Mouse (Mus musculus) hindbrain, postnatal 0 days (tissue): ENCODE measurements around the gene Dock9. TPM values are rescaled to one million over a fixed set of nuclear protein-coding genes. Genes with fewer than 3 reads are reported as not detected.

ENCODE experiments used
- ATAC-seq: fragments of 200-750 bp; cut with Nextera tagmentation; 2 replicates; pipeline ENCODE4 v1.8.0; 2017; ENCODE audit warnings: mild to moderate bottlenecking, moderate TSS enrichment, moderate library complexity
- DNase-seq: peaks from one replicate; pipeline ENCODE4 v3.0.0-alpha.2; 2015; ENCODE audit warnings: low spot score
- H3K27ac ChIP-seq: fragments of 300-500 bp; sonication (generic); 2 replicates; pipeline ENCODE4 v1.5.1; 2014; ENCODE audit warnings: mild to moderate bottlenecking
- H3K27me3 ChIP-seq: fragments of 300-500 bp; sonication (generic); 2 replicates; pipeline ENCODE4 v1.6.1; 2014; ENCODE audit warnings: low read length, mixed read lengths; ENCODE audit not compliant: insufficient read depth
- H3K36me3 ChIP-seq: fragments of 300-500 bp; sonication (generic); 2 replicates; pipeline ENCODE4 v1.6.1; 2014; ENCODE audit warnings: low read length, mixed read lengths; ENCODE audit not compliant: insufficient read depth
- H3K4me1 ChIP-seq: fragments of 300-500 bp; sonication (generic); 2 replicates; pipeline ENCODE4 v1.6.1; 2014; ENCODE audit warnings: antibody characterized with exemption, low read length, mixed read lengths; ENCODE audit not compliant: insufficient read depth
- H3K4me2 ChIP-seq: fragments of 300-500 bp; sonication (generic); 2 replicates; pipeline ENCODE4 v1.6.1; 2014; ENCODE audit warnings: low read depth, mild to moderate bottlenecking, low read length, moderate library complexity, mixed read lengths
- H3K4me3 ChIP-seq: fragments of 300-500 bp; sonication (generic); 2 replicates; pipeline ENCODE4 v1.5.1; 2014; ENCODE audit warnings: low read length
- H3K9ac ChIP-seq: fragments of 300-500 bp; sonication (generic); replicated peaks from 2 replicates; pipeline ENCODE4 v1.6.1; 2014; ENCODE audit warnings: mild to moderate bottlenecking, low read length, moderate library complexity, mixed read lengths
- H3K9me3 ChIP-seq: fragments of 300-500 bp; sonication (generic); 2 replicates; pipeline ENCODE4 v1.6.1; 2016; ENCODE audit warnings: low read length, mixed read lengths
- CTCF ChIP-seq: IDR thresholded peaks from 2 replicates; pipeline ENCODE4 v1.5.1; 2016; ENCODE audit warnings: antibody characterized with exemption, control low read depth, low read depth
- WGBS: fragments of 180-500 bp; shearing (Covaris S2); extraction: QIAGEN DNeasy Blood & Tissue Kit; methylation state at CpG from one replicate; pipeline ENCODE4 v1.1.7; 2014; 5-methylcytosine and 5-hydroxymethylcytosine counted together
- polyA plus RNA-seq: library from polyadenylated mRNA; unstranded; fragments of >200 nt; fragmentation: Nextera tagmentation; extraction: Ambion mirVana; gene quantifications from 2 replicates; pipeline ENCODE4 v1.2.1, GENCODE M21; 2015
- total RNA-seq: library from RNA; depleted of rRNA; stranded (reverse); fragments of >200 nt; gene quantifications from 2 replicates; pipeline ENCODE4 v1.2.3, GENCODE M21; 2014

Dock9 gene
- total and polyA plus RNA-seq, 2 experiments from 2014 or later, result 11.7 to 51.3 TPM

DNA sequence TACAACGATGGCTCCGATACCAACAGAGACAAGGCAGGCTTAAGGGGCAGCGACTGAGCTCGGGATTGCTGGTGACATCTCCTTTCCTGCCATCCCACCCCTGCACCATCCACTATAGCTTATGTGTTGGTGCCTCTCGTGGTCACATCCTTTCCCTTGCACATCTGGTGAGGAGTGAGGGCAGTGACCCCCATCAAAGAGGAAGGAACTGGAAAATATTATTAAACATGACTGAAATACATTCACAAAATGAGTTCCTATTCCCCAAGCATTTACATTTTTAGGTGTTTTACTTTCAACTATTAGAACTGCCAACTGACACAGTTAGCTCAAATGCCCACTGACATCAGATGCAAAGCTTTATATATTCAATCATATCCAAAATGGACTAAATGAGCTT, 37.2 kb downstream of the Dock9 start:
- no peak overlapping the region for H3K27ac ChIP-seq
- ATAC-seq (no peak), DNase-seq (no peak)
- no peak overlapping the region for H3K9ac ChIP-seq
- no peaks in the 10 kb centered on the region for H3K36me3 ChIP-seq
- 0 out of 2 replicates have a peak, but pooled peaks cover 6% of the 10 kb centered on the region for H3K4me1 ChIP-seq
- no peak overlapping the region for H3K4me2 ChIP-seq
- 89% methylated on average over 5 of the region's 5 CpGs for WGBS
- H3K27me3 ChIP-seq, result no peaks in the 10 kb centered on the region
- H3K4me3 ChIP-seq, result no peak overlapping the region
- no peaks in the 10 kb centered on the region for H3K9me3 ChIP-seq
- TF ChIP-seq CTCF, result no peak

DNA sequence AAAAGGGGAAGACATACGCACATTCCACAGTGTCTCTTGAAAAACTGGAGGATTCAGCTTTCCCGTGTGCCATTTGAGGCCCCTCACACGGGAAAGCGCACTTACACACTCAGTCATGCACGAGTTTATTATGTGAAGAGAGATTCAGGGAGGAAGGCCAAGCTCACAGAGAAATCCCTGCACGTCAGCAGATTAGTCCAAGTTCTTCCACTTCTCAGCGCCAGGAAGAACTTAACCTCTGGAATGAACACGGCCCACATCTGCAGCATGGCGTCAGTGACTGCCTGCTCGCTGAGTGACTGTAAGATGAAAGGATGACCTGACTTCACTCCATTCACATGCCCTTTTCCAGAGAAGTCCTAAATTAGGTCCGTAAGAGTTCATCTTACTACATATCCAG, 43.5 kb downstream of the Dock9 start:
- Histone ChIP-seq H3K4me1 (no peaks in the 10 kb centered on the region), H3K27me3 (no peaks in the 10 kb centered on the region), H3K4me2 (no peak overlapping the region), H3K27ac (no peak overlapping the region), H3K36me3 (no peaks in the 10 kb centered on the region), H3K9me3 (no peaks in the 10 kb centered on the region), H3K9ac (no peak overlapping the region), H3K4me3 (no peak overlapping the region)
- ATAC-seq, result no peak
- TF ChIP-seq CTCF, result no peak
- WGBS, result 63% methylated on average over 11 of the region's 11 CpGs
- DNase-seq, result no peak

DNA sequence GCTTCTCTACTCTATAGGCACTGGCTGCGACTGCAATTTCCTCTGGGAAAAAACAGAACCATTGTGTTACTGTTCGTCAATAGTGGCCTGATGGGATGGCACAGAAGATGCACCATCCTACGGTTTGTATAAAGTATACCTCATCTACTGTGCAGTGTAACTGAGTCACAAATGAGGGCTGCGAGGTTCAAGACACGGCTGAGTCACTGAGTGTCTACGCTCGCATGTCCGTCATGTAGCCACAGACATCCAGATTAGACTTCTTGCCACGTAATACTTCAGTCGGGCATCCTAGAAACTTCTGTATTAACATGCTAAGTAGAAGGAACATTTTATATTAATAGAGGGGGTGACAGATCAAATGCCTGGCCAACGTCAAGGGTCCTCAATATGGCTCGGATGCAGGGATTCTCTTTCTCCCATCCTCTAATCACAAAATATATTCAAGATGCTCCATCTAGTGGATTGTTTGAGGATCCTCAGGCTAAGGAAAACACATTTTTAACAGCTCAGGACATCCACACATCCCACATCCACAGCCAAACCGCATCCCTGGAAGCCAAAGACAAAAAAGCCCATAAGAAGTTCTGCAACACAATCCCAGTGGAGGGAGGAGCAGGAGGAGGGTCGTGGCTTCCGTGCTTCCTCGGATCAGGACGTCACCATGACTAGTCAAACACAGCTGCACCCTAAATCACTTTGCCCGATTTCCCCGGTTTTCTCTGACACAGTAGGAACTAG, 44.8 kb downstream of the Dock9 start:
- no peaks in the 10 kb centered on the region for H3K4me1 ChIP-seq
- no peaks in the 10 kb centered on the region for H3K36me3 ChIP-seq
- H3K9ac ChIP-seq, result no peak overlapping the region
- H3K27ac ChIP-seq, result no peak overlapping the region
- H3K4me2 ChIP-seq, result no peak overlapping the region
- DNase-seq (peak; percentile 70), ATAC-seq (peak; percentile 58)
- no peak overlapping the region for H3K4me3 ChIP-seq
- H3K9me3 ChIP-seq, result no peaks in the 10 kb centered on the region
- WGBS, result 64% methylated on average over 19 of the region's 19 CpGs
- H3K27me3 ChIP-seq, result no peaks in the 10 kb centered on the region
- TF ChIP-seq CTCF, result peak; percentile 77

DNA sequence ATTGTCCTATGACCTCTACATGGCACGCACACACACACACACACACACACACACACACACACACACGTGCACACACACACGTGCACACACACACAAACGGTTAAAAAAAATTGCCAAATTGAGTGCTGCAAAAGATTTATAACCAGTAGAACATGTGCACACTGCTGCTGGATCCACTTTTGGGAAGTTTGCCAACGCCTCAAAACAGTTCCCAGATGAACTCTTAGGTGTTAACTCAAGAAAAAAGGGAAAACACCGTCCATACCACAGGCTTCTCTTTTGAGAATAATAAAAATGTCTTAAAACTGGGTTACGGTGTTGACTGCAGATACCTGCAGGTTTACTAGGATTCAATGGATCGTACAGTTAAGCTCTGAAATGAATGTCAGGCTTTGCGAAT, 48.0 kb downstream of the Dock9 start:
- Histone ChIP-seq H3K27me3 (no peaks in the 10 kb centered on the region), H3K4me3 (no peak overlapping the region), H3K36me3 (no peaks in the 10 kb centered on the region), H3K9me3 (no peaks in the 10 kb centered on the region), H3K4me2 (no peak overlapping the region), H3K27ac (no peak overlapping the region), H3K9ac (no peak overlapping the region), H3K4me1 (no peaks in the 10 kb centered on the region)
- no peak for TF ChIP-seq CTCF
- ATAC-seq, result no peak
- WGBS, result 80% methylated on average over 9 of the region's 9 CpGs
- no peak for DNase-seq

DNA sequence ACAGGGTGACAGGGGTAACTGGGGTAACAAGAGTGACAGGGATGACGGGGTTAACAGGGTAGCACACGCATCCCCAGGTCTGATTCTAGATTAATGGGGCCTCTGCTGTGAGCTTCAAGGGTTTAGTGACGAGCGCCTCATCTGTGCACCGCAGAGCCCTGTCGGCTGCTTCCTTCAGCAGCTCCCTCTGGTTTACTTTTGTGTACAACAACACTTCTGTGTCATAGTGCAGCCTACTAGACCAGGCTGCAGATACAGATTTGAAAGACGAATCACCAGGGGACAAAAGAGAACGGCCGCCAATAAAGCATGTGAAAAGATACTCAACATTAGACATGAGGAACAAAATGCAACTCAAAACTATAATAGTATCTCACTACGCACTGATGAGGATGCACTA, 48.6 kb downstream of the Dock9 start:
- no peaks in the 10 kb centered on the region for H3K27me3 ChIP-seq
- ATAC-seq (no peak), DNase-seq (no peak)
- no peak for TF ChIP-seq CTCF
- H3K4me2 ChIP-seq, result no peak overlapping the region
- WGBS, result 66% methylated on average over 10 of the region's 10 CpGs
- H3K27ac ChIP-seq, result no peak overlapping the region
- no peak overlapping the region for H3K9ac ChIP-seq
- no peaks in the 10 kb centered on the region for H3K9me3 ChIP-seq
- H3K4me1 ChIP-seq, result no peaks in the 10 kb centered on the region
- no peak overlapping the region for H3K4me3 ChIP-seq
- H3K36me3 ChIP-seq, result no peaks in the 10 kb centered on the region

DNA sequence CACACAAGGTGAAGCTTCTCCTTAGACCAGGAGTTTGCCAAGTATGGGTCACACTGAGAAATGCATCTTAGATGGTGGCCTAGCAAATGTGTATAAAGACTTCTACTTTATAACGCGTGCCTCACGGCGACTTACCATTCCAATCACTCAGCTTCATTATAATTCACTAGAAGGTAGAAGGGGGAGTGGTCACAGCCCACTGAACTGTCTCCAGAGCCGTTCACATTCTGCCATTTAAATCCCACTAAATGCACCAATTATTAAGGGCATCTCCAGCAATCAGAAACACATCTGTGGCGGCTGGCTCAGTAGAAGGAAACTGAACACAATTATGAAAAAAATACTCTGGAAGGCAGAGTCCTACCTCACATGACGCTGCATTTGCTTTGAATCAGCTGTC, 50.3 kb downstream of the Dock9 start:
- Histone ChIP-seq H3K4me3 (no peak overlapping the region), H3K36me3 (no peaks in the 10 kb centered on the region), H3K27ac (no peak overlapping the region), H3K4me1 (no peaks in the 10 kb centered on the region), H3K27me3 (no peaks in the 10 kb centered on the region), H3K4me2 (no peak overlapping the region), H3K9me3 (no peaks in the 10 kb centered on the region), H3K9ac (no peak overlapping the region)
- DNase-seq (no peak), ATAC-seq (no peak)
- 69% methylated on average over 7 of the region's 7 CpGs for WGBS
- TF ChIP-seq CTCF, result no peak

DNA sequence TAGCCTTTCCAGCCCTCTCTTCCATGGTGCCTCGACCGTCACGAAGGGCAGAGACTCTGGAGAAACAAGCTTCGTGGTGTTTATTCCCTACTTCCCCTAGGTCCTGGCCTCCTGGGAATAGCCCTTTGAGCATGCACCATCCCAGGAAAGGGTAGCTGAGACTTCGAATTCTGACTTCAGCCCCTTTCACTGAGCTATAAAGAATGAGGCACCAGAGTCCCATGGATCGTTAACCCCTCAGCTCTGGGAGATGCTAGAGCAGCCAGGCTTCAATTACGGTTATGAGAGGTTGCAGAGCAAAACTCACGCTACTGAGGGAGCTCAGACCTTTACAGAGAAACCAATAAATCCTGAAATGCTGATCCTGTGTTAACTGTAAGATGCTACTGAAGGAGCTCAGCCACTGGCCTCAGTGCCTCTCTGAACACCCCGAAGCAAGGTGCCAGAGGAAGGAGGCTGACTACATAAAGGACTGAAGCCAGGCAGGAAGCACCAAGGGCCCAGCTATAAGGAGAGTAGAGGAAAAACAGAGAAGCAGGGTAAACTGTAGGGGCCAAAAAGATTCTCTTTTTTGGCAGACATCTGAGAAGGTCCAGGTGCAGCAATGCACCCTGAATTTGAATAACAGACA, 53.7 kb downstream of the Dock9 start:
- Histone ChIP-seq H3K4me2 (no peak overlapping the region), H3K27me3 (no peaks in the 10 kb centered on the region), H3K4me1 (no peaks in the 10 kb centered on the region), H3K9ac (no peak overlapping the region), H3K9me3 (no peaks in the 10 kb centered on the region), H3K4me3 (no peak overlapping the region), H3K36me3 (no peaks in the 10 kb centered on the region), H3K27ac (no peak overlapping the region)
- TF ChIP-seq CTCF, result no peak
- ATAC-seq, result no peak
- DNase-seq, result no peak
- WGBS, result 65% methylated on average over 9 of the region's 9 CpGs
